Mouse (Mus musculus) CD8-positive naive resting alpha-beta T cell, adult 57 days (primary cell): ENCODE results near the gene Micall2. TPM values are rescaled to one million over a fixed set of nuclear protein-coding genes. Genes with fewer than 3 reads are reported as not detected.

Experiments used
- total RNA-seq: library from RNA; stranded (reverse); gene quantifications from one replicate; pipeline ENCODE4 v1.2.4, GENCODE M21; 2023

Micall2 gene
- not detected for total RNA-seq

DNA sequence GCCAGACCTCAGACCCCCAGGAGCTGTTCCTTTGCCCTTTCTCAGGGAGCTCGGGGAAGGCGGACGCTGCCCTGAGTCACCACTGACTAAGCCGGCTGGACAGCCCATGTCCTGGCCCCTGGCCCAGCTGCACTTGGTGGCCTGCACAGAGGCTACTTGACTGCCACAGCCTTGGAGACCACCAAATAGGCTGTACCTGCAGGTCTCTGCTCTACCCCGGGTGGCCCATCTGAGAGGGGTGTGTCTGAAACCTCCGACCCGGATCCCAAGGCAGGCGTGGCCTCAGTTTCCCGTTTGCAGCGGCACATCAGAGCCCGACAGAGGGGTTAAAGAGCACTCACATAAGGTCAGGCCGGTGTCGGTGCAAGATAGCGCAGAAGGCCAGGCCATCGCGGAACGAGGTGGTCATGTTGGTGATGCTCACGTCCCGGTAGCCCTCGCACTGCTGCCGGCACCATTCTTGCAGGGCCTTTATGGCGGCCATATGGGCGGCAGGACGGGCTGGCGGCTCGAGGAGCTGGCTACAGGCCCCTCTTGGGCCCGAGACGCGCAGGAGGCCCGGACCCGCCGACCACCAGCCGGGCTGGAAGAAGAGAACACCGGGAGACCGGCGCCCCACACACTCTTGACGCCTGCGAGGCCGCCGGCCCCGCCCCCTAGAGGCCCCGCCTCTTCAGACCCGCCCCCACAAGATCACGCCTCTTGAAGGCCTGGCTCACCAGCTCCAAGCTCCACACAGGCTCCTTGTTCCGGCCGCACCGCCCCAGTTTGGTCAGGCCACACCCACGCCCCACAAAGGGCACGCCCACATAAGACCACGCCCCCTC is at the start of gene Micall2:
Gene Micall2, minus strand, starts transcription at position 660 of the 827 bp plus-strand sequence.

DNA sequence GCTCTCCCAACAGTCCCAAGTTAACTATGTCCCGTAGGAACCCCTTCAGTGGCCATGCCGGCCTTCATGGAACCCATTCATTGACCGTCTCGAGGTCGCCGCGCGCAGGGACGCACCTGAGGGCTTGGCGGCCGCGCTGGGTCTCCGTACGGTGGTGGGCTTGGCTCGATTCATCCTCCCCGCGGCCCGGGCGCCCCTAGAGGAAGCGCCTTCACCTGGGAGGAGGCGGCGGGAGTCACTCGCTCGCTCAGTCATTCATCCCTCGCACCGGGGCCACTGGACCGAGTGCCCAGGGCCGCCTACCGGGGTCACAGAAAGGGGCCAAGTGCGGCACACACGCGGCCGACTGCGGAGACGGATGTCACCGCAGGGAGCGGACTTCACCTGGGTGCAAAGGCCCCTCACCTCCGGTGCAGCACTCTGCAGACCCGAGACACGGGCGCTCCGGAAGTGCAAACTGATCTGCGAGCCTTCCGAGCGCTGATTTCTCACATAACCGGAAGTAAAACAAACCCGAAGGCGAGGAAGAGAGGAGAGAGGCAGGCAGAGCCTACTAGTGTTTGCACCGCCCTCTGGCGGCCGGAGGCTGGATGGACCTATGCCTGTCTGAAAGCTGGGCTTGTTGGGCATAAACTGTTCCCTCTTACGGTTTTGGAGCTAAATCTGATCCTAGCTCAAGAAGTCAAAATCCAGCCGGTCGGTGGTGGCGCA is 39.2 kb upstream of the Micall2 start, which contains the start of gene Ints1:
Gene Ints1, minus strand, starts transcription at position 459 of the 711 bp plus-strand sequence.

Other genes starting within 250 kb of the Micall2 start
- not detected for gene Uncx, start 192.8 kb downstream of the Micall2 start, total RNA-seq
- gene Ints1, start 39.3 kb upstream of the Micall2 start, total RNA-seq, result 115 TPM
- 148 TPM for gene Mafk, start 55.2 kb upstream of the Micall2 start, total RNA-seq
- not detected for gene Tmem184a, start 83.6 kb upstream of the Micall2 start, total RNA-seq
- gene Gm26938, start 90.1 kb upstream of the Micall2 start, total RNA-seq, result not detected
- 15.1 TPM for gene Psmg3, start 90.5 kb upstream of the Micall2 start, total RNA-seq
- gene Elfn1, start 171.6 kb upstream of the Micall2 start, total RNA-seq, result not detected